Mouse (Mus musculus) ES-Bruce4 (cell line): Measurements from ENCODE around the gene Dysf.

ENCODE experiments used
- CTCF ChIP-seq: IDR thresholded peaks from one replicate; pipeline ENCODE4 v1.8.1; 2011; ENCODE audit warnings: low read depth, low read length
- EP300 ChIP-seq: IDR thresholded peaks from 2 replicates; pipeline ENCODE4 v1.6.1; 2011; ENCODE audit warnings: low read depth, low read length; ENCODE audit not compliant: insufficient read depth
- POLR2A ChIP-seq: IDR thresholded peaks from one replicate; pipeline ENCODE4 v1.8.1; 2011; ENCODE audit warnings: low read length; ENCODE audit not compliant: insufficient read depth

GRCm38 (mm10) chr6:84213101-84213500 lies 204.7 kb downstream of the Dysf start:
- TF ChIP-seq CTCF = no peak
- TF ChIP-seq POLR2A = no peak
- no peak for TF ChIP-seq EP300
